Mouse (Mus musculus): ENCODE data around the gene Npr1. TPM values are rescaled to one million over a fixed set of nuclear protein-coding genes. Genes with fewer than 3 reads are reported as not detected.
A peak's percentile ranks its signal among the peaks of the same experiment; 100 is the strongest.

The Npr1 gene
- total RNA-seq, 1 experiment = 16.4 TPM

DNA sequence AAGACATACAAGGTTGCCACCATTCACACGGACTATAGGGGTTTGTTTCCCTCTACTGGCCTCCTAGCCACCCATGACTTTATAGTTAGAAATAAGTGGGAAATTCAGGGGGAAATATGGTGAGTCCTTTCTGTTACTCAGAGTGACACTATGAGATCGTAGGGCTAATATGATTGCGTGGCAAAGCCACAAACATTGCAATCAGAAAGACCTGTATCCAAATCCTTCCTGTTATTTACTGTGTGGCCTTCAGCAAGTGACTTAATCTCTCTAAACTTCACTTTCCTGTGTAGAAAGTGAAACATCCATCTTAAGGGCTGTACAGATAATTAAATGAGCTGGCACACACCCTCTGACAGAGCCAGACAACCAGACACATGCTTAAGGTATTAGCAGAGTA is 56.9 kb downstream of the Npr1 start:
- H3K27ac ChIP-seq (ENCODE audit: insufficient read depth, low read depth, low read length, poor library complexity, severe bottlenecking) = no peak overlapping the region
- peaks cover 0 to 2% of the 10 kb centered on the region in 2 experiments; a peak in 1 of 4 replicates for H3K4me1 ChIP-seq (ENCODE audit: control insufficient read depth in 2 of 2, insufficient read depth in 2 of 2, low read length in 2 of 2, poor library complexity in 1 of 2)
- H3K4me3 ChIP-seq (ENCODE audit: insufficient read depth in 1 of 2, low read depth in 1 of 2, low read length in 2 of 2, poor library complexity in 1 of 2, severe bottlenecking in 1 of 2) = no peak overlapping the region
- H3K36me3 ChIP-seq (ENCODE audit: control insufficient read depth, insufficient read depth, low read length, poor library complexity, severe bottlenecking) = peaks cover 66% of the 10 kb centered on the region
- in situ Hi-C loops (cut with MboI; ENCODE audit: low sequenced_read_pairs in 2 of 2, unreplicated experiment in 2 of 2) = no loop called here
- H3K9me3 ChIP-seq (ENCODE audit: control insufficient read depth, insufficient read depth, low read depth, low read length) = no peaks in the 10 kb centered on the region
- H3K9ac ChIP-seq (ENCODE audit: insufficient read depth, low read depth, low read length, poor library complexity, severe bottlenecking) = no peak overlapping the region
- TF ChIP-seq HCFC1 (IDR thresholded peaks at IDR 0.05; ENCODE audit: borderline replicate concordance, insufficient read depth, low read length) = no peak
- no peak for TF ChIP-seq ZNF384 (IDR thresholded peaks at IDR 0.05; ENCODE audit: low read depth, low read length)
- TF ChIP-seq MAFK (IDR thresholded peaks at IDR 0.05; ENCODE audit: insufficient read depth, low read depth, low read length) = no peak
- TF ChIP-seq ZC3H11A (IDR thresholded peaks at IDR 0.05; ENCODE audit: borderline replicate concordance, low read depth, low read length) = no peak
- TF ChIP-seq CHD2 (IDR thresholded peaks at IDR 0.05; ENCODE audit: low read depth, low read length) = no peak
- no peak for DNase-seq (ENCODE audit: low read depth, low spot score)

DNA sequence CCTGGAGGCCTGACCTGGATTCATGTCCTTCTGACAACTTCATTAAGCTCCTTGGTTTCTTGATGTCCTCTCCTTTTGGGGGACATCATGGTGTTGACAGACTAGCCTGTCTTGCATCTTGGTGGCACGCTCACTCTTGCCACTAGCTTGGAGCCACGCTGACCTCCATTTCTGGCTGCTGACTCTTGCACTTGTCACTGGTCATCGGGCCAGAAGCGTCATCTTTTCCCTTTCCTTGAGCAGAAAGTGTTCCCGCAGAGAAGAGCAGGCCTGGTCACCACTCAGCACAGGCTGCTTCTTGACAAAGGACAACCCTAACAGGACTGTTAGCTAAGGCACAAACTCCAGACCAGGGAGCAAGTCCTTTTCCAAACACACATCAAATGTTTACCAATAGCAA is 59.3 kb downstream of the Npr1 start:
- Histone ChIP-seq H3K27ac (ENCODE audit: insufficient read depth, low read depth, low read length, poor library complexity, severe bottlenecking) (peak overlapping the region; percentile 18; the same call in 1 of the 2 replicates), H3K9ac (ENCODE audit: insufficient read depth, low read depth, low read length, poor library complexity, severe bottlenecking) (no peak overlapping the region), H3K4me3 (ENCODE audit: insufficient read depth in 1 of 2, low read depth in 1 of 2, low read length in 2 of 2, poor library complexity in 1 of 2, severe bottlenecking in 1 of 2) (no peak overlapping the region), H3K36me3 (ENCODE audit: control insufficient read depth, insufficient read depth, low read length, poor library complexity, severe bottlenecking) (peaks cover 72% of the 10 kb centered on the region), H3K4me1 (ENCODE audit: control insufficient read depth in 2 of 2, insufficient read depth in 2 of 2, low read length in 2 of 2, poor library complexity in 1 of 2) (no peaks in the 10 kb centered on the region), H3K9me3 (ENCODE audit: control insufficient read depth, insufficient read depth, low read depth, low read length) (no peaks in the 10 kb centered on the region)
- in situ Hi-C loops (cut with MboI; ENCODE audit: low sequenced_read_pairs in 2 of 2, unreplicated experiment in 2 of 2) = no loop called here
- no peak for TF ChIP-seq CHD2 (IDR thresholded peaks at IDR 0.05; ENCODE audit: low read depth, low read length)
- no peak for TF ChIP-seq ZC3H11A (IDR thresholded peaks at IDR 0.05; ENCODE audit: borderline replicate concordance, low read depth, low read length)
- TF ChIP-seq HCFC1 (IDR thresholded peaks at IDR 0.05; ENCODE audit: borderline replicate concordance, insufficient read depth, low read length) = no peak
- TF ChIP-seq MAFK (IDR thresholded peaks at IDR 0.05; ENCODE audit: insufficient read depth, low read depth, low read length) = no peak
- TF ChIP-seq ZNF384 (IDR thresholded peaks at IDR 0.05; ENCODE audit: low read depth, low read length) = no peak
- no peak for DNase-seq (ENCODE audit: low read depth, low spot score)

DNA sequence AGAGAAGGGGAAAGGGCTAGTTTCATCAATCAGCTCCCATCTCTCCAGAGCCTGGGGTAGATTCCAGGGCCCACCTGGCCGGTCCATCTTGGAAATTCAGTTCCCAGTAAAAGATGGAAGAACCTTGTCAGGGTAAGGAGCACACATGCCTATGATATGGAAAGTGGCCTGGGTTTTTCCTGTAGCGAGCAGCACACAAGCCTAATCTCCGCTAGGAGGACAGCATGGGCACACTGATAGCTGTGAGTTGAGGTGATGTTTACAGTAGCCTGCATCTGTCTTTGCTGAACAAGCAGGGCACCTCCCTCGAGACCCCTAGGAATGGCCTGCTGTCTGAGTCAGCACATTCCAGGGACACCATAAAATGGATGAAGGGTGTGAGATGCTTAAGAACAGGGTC is 61.1 kb downstream of the Npr1 start:
- H3K36me3 ChIP-seq (ENCODE audit: control insufficient read depth, insufficient read depth, low read length, poor library complexity, severe bottlenecking) = peaks cover 73% of the 10 kb centered on the region
- in situ Hi-C loops (cut with MboI; ENCODE audit: low sequenced_read_pairs in 2 of 2, unreplicated experiment in 2 of 2) = no loop called here

DNA sequence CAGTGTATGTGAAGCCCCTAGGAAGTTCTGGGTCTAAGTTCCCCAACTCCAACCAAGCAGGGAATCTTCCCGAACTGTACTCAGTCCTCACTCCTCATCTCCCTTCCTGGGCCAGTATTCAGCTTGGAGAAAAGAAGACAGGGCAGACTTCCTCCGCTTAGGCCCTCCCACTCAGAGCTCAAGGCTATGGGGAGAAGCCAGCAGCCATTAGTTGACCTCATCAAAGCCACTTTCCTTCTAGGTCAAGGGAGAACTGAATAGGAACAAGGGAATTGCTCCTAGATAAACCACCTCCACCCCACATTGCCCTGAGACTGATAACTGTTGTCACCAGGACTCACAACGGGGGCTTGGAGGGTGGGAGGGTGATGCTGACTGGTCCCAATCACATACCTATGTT is 61.5 kb downstream of the Npr1 start:
- Histone ChIP-seq H3K9me3 (ENCODE audit: control insufficient read depth, insufficient read depth, low read depth, low read length) (no peaks in the 10 kb centered on the region), H3K36me3 (ENCODE audit: control insufficient read depth, insufficient read depth, low read length, poor library complexity, severe bottlenecking) (peaks cover 73% of the 10 kb centered on the region), H3K27ac (ENCODE audit: insufficient read depth, low read depth, low read length, poor library complexity, severe bottlenecking) (no peak overlapping the region), H3K4me3 (ENCODE audit: insufficient read depth in 1 of 2, low read depth in 1 of 2, low read length in 2 of 2, poor library complexity in 1 of 2, severe bottlenecking in 1 of 2) (no peak overlapping the region), H3K9ac (ENCODE audit: insufficient read depth, low read depth, low read length, poor library complexity, severe bottlenecking) (no peak overlapping the region), H3K4me1 (ENCODE audit: control insufficient read depth in 2 of 2, insufficient read depth in 2 of 2, low read length in 2 of 2, poor library complexity in 1 of 2) (no peaks in the 10 kb centered on the region)
- TF ChIP-seq ZNF384 (IDR thresholded peaks at IDR 0.05; ENCODE audit: low read depth, low read length) = no peak
- TF ChIP-seq HCFC1 (IDR thresholded peaks at IDR 0.05; ENCODE audit: borderline replicate concordance, insufficient read depth, low read length) = no peak
- no peak for TF ChIP-seq ZC3H11A (IDR thresholded peaks at IDR 0.05; ENCODE audit: borderline replicate concordance, low read depth, low read length)
- TF ChIP-seq CHD2 (IDR thresholded peaks at IDR 0.05; ENCODE audit: low read depth, low read length) = no peak
- no peak for TF ChIP-seq MAFK (IDR thresholded peaks at IDR 0.05; ENCODE audit: insufficient read depth, low read depth, low read length)
- DNase-seq (ENCODE audit: low read depth, low spot score) = no peak
- in situ Hi-C loops (cut with MboI; ENCODE audit: low sequenced_read_pairs in 2 of 2, unreplicated experiment in 2 of 2) = no loop called here

More for the DNA sequence above, 61.1 kb downstream of the Npr1 start:
- H3K27ac ChIP-seq (ENCODE audit: insufficient read depth, low read depth, low read length, poor library complexity, severe bottlenecking) = no peak overlapping the region
- TF ChIP-seq MAFK (IDR thresholded peaks at IDR 0.05; ENCODE audit: insufficient read depth, low read depth, low read length) (peak; percentile 40; the same call in 1 of the 2 replicates), ZC3H11A (IDR thresholded peaks at IDR 0.05; ENCODE audit: borderline replicate concordance, low read depth, low read length) (no peak)
- H3K4me1 ChIP-seq (ENCODE audit: control insufficient read depth in 2 of 2, insufficient read depth in 2 of 2, low read length in 2 of 2, poor library complexity in 1 of 2) = no peaks in the 10 kb centered on the region
- no peak overlapping the region for H3K4me3 ChIP-seq (ENCODE audit: insufficient read depth in 1 of 2, low read depth in 1 of 2, low read length in 2 of 2, poor library complexity in 1 of 2, severe bottlenecking in 1 of 2)
- H3K9ac ChIP-seq (ENCODE audit: insufficient read depth, low read depth, low read length, poor library complexity, severe bottlenecking) = no peak overlapping the region
- no peak for DNase-seq (ENCODE audit: low read depth, low spot score)
- H3K9me3 ChIP-seq (ENCODE audit: control insufficient read depth, insufficient read depth, low read depth, low read length) = no peaks in the 10 kb centered on the region

DNA sequence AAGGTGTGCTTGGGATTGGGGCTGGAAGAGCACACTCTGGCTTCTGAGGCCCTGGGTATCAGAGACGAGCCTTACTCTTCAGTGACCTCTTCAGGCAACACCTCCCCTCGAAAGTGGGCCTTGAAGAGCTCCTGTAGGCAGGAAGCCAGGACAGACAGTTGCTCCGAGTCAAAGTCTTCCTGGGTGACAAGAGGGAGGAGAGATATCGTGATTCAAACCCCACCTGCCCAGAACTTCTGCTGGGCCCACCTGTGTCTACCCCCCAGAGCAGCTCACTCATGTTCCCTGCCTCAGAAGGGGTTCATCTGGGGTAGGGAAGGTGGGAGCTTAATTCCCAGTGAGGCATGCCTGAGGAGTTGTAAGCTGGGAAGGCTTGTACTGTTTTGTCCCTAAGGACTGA is 64.7 kb downstream of the Npr1 start:
- Histone ChIP-seq H3K9me3 (ENCODE audit: control insufficient read depth, insufficient read depth, low read depth, low read length) (no peaks in the 10 kb centered on the region), H3K36me3 (ENCODE audit: control insufficient read depth, insufficient read depth, low read length, poor library complexity, severe bottlenecking) (peaks cover 62% of the 10 kb centered on the region), H3K27ac (ENCODE audit: insufficient read depth, low read depth, low read length, poor library complexity, severe bottlenecking) (no peak overlapping the region), H3K4me3 (ENCODE audit: insufficient read depth in 1 of 2, low read depth in 1 of 2, low read length in 2 of 2, poor library complexity in 1 of 2, severe bottlenecking in 1 of 2) (no peak overlapping the region), H3K9ac (ENCODE audit: insufficient read depth, low read depth, low read length, poor library complexity, severe bottlenecking) (no peak overlapping the region), H3K4me1 (ENCODE audit: control insufficient read depth in 2 of 2, insufficient read depth in 2 of 2, low read length in 2 of 2, poor library complexity in 1 of 2) (0 out of 4 replicates have a peak, but pooled peaks cover 0 to 2% of the 10 kb centered on the region in 2 experiments)
- in situ Hi-C loops (cut with MboI; ENCODE audit: low sequenced_read_pairs in 2 of 2, unreplicated experiment in 2 of 2) = no loop called here
- TF ChIP-seq CHD2 (IDR thresholded peaks at IDR 0.05; ENCODE audit: low read depth, low read length) (no peak), HCFC1 (IDR thresholded peaks at IDR 0.05; ENCODE audit: borderline replicate concordance, insufficient read depth, low read length) (no peak), ZNF384 (IDR thresholded peaks at IDR 0.05; ENCODE audit: low read depth, low read length) (no peak), MAFK (IDR thresholded peaks at IDR 0.05; ENCODE audit: insufficient read depth, low read depth, low read length) (no peak)
- DNase-seq (ENCODE audit: low read depth, low spot score) = no peak

Other genes with a start within 250 kb of the Npr1 start
- 61.9 and 64.0 TPM in 2 replicates for gene Jtb, start 234.3 kb downstream of the Npr1 start, total RNA-seq (2012; rRNA removed)
- 2.3 and 4.8 TPM in 2 replicates for gene Creb3l4, start 222.4 kb downstream of the Npr1 start, total RNA-seq (2012; rRNA removed)
- 88.4 and 115 TPM in 2 replicates for gene Slc39a1, start 217.7 kb downstream of the Npr1 start, total RNA-seq (2012; rRNA removed)
- 9.8 and 11.8 TPM in 2 replicates for gene Crtc2, start 211.7 kb downstream of the Npr1 start, total RNA-seq (2012; rRNA removed)
- 4.1 and 8.2 TPM in 2 replicates for gene Dennd4b, start 200.7 kb downstream of the Npr1 start, total RNA-seq (2012; rRNA removed)
- 17.9 and 20.9 TPM in 2 replicates for gene Gatad2b, start 172.7 kb downstream of the Npr1 start, total RNA-seq (2012; rRNA removed)
- 22.9 and 43.7 TPM in 2 replicates for gene Slc27a3, start 75.9 kb downstream of the Npr1 start, total RNA-seq (2012; rRNA removed)
- 62.7 and 72.4 TPM in 2 replicates for gene Ints3, start 32.2 kb downstream of the Npr1 start, total RNA-seq (2012; rRNA removed)
- 153 and 165 TPM in 2 replicates for gene Ilf2, start 10.3 kb upstream of the Npr1 start, total RNA-seq (2012; rRNA removed)
- gene Snapin, start 25.2 kb upstream of the Npr1 start, total RNA-seq (2012; rRNA removed) = 24.7 and 33.6 TPM in 2 replicates
- gene Chtop, start 43.6 kb upstream of the Npr1 start, total RNA-seq (2012; rRNA removed) = 84.0 and 110 TPM in 2 replicates
- gene S100a1, start 48.5 kb upstream of the Npr1 start, total RNA-seq (2012; rRNA removed) = 1.7 and 2.3 TPM in 2 replicates
- gene S100a13, start 48.6 kb upstream of the Npr1 start, total RNA-seq (2012; rRNA removed) = 5.3 and 8.2 TPM in 2 replicates
- gene S100a14, start 61.0 kb upstream of the Npr1 start, total RNA-seq (2012; rRNA removed) = 0.54 TPM in 1 of 2 replicates, not detected in the other
- 3.2 TPM in 2 replicates for gene S100a16, start 71.4 kb upstream of the Npr1 start, total RNA-seq (2012; rRNA removed)
- gene S100a3, start 94.7 kb upstream of the Npr1 start, total RNA-seq (2012; rRNA removed) = 0.95 and 1.6 TPM in 2 replicates
- gene S100a2, start 124.4 kb upstream of the Npr1 start, total RNA-seq (2012; rRNA removed) = not detected in 2 replicates
- not detected in 2 replicates for gene Gm42674, start 136.0 kb upstream of the Npr1 start, total RNA-seq (2012; rRNA removed)
- gene S100a4, start 137.9 kb upstream of the Npr1 start, total RNA-seq (2012; rRNA removed) = 2.0 and 6.9 TPM in 2 replicates
- not detected in 2 replicates for gene S100a5, start 142.7 kb upstream of the Npr1 start, total RNA-seq (2012; rRNA removed)
- 488 and 912 TPM in 2 replicates for gene S100a6, start 147.0 kb upstream of the Npr1 start, total RNA-seq (2012; rRNA removed)
- 0.32 and 1.1 TPM in 2 replicates for gene S100a7a, start 188.2 kb upstream of the Npr1 start, total RNA-seq (2012; rRNA removed)
- gene S100a8, start 203.1 kb upstream of the Npr1 start, total RNA-seq (2012; rRNA removed) = not detected in 2 replicates
- gene S100a9, start 229.9 kb upstream of the Npr1 start, total RNA-seq (2012; rRNA removed) = not detected in 2 replicates